Mouse (Mus musculus) CH12.LX (cell line): ENCODE data around the gene Mrpl36. TPM values are rescaled to one million over a fixed set of nuclear protein-coding genes. Genes with fewer than 3 reads are reported as not detected.

Experiments used
- DNase-seq: peaks from one replicate; pipeline ENCODE4 v3.0.0-alpha.2; 2013; ENCODE audit errors: extremely low read depth
- H3K27ac ChIP-seq: 2 replicates; pipeline ENCODE4 v1.5.1; 2012; ENCODE audit warnings: low read depth, mild to moderate bottlenecking, control low read depth, moderate library complexity; ENCODE audit not compliant: insufficient read depth
- H3K27me3 ChIP-seq: replicated peaks from 2 replicates; pipeline ENCODE3; 2012; ENCODE audit warnings: inconsistent platforms
- H3K36me3 ChIP-seq, 2 experiments: replicated peaks in 1 of 2; 2 replicates each; pipeline versions ENCODE3 to v1.6.1; 2012; ENCODE audit warnings: inconsistent platforms in 1 of 2, low read length in 1 of 2, mild to moderate bottlenecking in 1 of 2, mixed read lengths in 1 of 2, moderate library complexity in 1 of 2; ENCODE audit not compliant: control insufficient read depth in 1 of 2, insufficient read depth in 1 of 2
- H3K4me1 ChIP-seq, 2 experiments: 2 replicates each; pipeline ENCODE4 v1.6.1; 2012; ENCODE audit warnings: inconsistent platforms in 1 of 2, moderate library complexity in 1 of 2; ENCODE audit not compliant: insufficient read depth in 2 of 2, control insufficient read depth in 1 of 2
- H3K4me2 ChIP-seq: 2 replicates; pipeline ENCODE4 v1.6.1; 2012; ENCODE audit warnings: low read depth, mild to moderate bottlenecking, control low read depth; ENCODE audit not compliant: poor library complexity, insufficient read depth, severe bottlenecking
- H3K4me3 ChIP-seq, 3 experiments: fragments of 150-350 bp in 1 of 3; sonication (generic) in 1 of 3; replicated peaks in 1 of 3; 2 replicates each; pipeline versions ENCODE3 to v1.5.1; 2011 to 2012; ENCODE audit warnings: low read depth in 2 of 3, low read length in 2 of 3, mild to moderate bottlenecking in 2 of 3, moderate library complexity in 2 of 3, control low read depth in 1 of 3, improper control_type of control experiment in 1 of 3, inconsistent platforms in 1 of 3, mixed read lengths in 1 of 3; ENCODE audit not compliant: poor library complexity in 1 of 3
- H3K79me2 ChIP-seq: replicated peaks from 2 replicates; pipeline ENCODE4 v1.6.1; 2012; ENCODE audit warnings: mild to moderate bottlenecking, moderate library complexity; ENCODE audit not compliant: control insufficient read depth, poor library complexity, insufficient read depth, severe bottlenecking; ENCODE audit errors: extremely low read depth
- H3K9ac ChIP-seq: 2 replicates; pipeline ENCODE4 v1.6.1; 2012; ENCODE audit warnings: low read depth, mild to moderate bottlenecking, control low read depth, moderate library complexity; ENCODE audit not compliant: insufficient read depth
- H3K9me3 ChIP-seq: replicated peaks from 2 replicates; pipeline ENCODE3; 2012; ENCODE audit warnings: low read length, inconsistent platforms, mixed read lengths
- BHLHE40 ChIP-seq: IDR thresholded peaks from 2 replicates; pipeline ENCODE4 v1.6.1; 2011; ENCODE audit warnings: mild to moderate bottlenecking, low read depth, low read length, improper control_type of control experiment
- CHD1 ChIP-seq: IDR thresholded peaks from 2 replicates; pipeline ENCODE4 v1.6.1; 2012; ENCODE audit warnings: low read depth, low read length, improper control_type of control experiment, inconsistent platforms
- ELF1 ChIP-seq: IDR thresholded peaks from 2 replicates; pipeline ENCODE4 v1.6.1; 2014; ENCODE audit warnings: low read depth, mild to moderate bottlenecking, inconsistent platforms, low read length, improper control_type of control experiment
- EP300 ChIP-seq: IDR thresholded peaks from 2 replicates; pipeline ENCODE4 v1.6.1; 2011; ENCODE audit warnings: low read length, improper control_type of control experiment
- ETS1 ChIP-seq: conservative IDR thresholded peaks from 2 replicates; pipeline ENCODE4 v1.6.1; 2012; ENCODE audit warnings: low read depth, mild to moderate bottlenecking, inconsistent platforms, low read length, improper control_type of control experiment, moderate library complexity
- GABPA ChIP-seq: IDR thresholded peaks from 2 replicates; pipeline ENCODE4 v1.6.1; 2012; ENCODE audit warnings: low read depth, low read length, improper control_type of control experiment, inconsistent platforms; ENCODE audit not compliant: insufficient replicate concordance
- IRF4 ChIP-seq: IDR thresholded peaks from 2 replicates; pipeline ENCODE4 v1.6.1; 2014; ENCODE audit warnings: low read depth, mild to moderate bottlenecking, inconsistent platforms, low read length, improper control_type of control experiment
- JUN ChIP-seq: IDR thresholded peaks from 2 replicates; pipeline ENCODE4 v1.6.1; 2011; ENCODE audit warnings: low read depth, mild to moderate bottlenecking, low read length, improper control_type of control experiment, moderate library complexity; ENCODE audit not compliant: insufficient read depth
- JUND ChIP-seq: conservative IDR thresholded peaks from 2 replicates; pipeline ENCODE4 v1.6.1; 2011; ENCODE audit warnings: low read depth, low read length, improper control_type of control experiment
- MEF2A ChIP-seq: IDR thresholded peaks from 2 replicates; pipeline ENCODE4 v1.6.1; 2014; ENCODE audit warnings: low read depth, mild to moderate bottlenecking, inconsistent platforms, low read length, improper control_type of control experiment, borderline replicate concordance
- MXI1 ChIP-seq: IDR thresholded peaks from 2 replicates; pipeline ENCODE4 v1.6.1; 2011; ENCODE audit warnings: mild to moderate bottlenecking, low read depth, low read length, improper control_type of control experiment
- MYC ChIP-seq: IDR thresholded peaks from 2 replicates; pipeline ENCODE4 v1.6.1; 2011; ENCODE audit warnings: low read depth, mild to moderate bottlenecking, improper control_type of control experiment, low read length
- NELFE ChIP-seq: IDR thresholded peaks from 2 replicates; pipeline ENCODE4 v1.6.1; 2011; ENCODE audit warnings: low read depth, low read length, improper control_type of control experiment
- NRF1 ChIP-seq: IDR thresholded peaks from 2 replicates; pipeline ENCODE4 v1.6.1; 2014; ENCODE audit warnings: low read depth, mild to moderate bottlenecking, inconsistent platforms, low read length, improper control_type of control experiment, moderate library complexity
- PAX5 ChIP-seq: IDR thresholded peaks from 2 replicates; pipeline ENCODE4 v1.6.1; 2012; ENCODE audit warnings: low read length, inconsistent platforms, mixed read lengths
- RAD21 ChIP-seq: IDR thresholded peaks from 2 replicates; pipeline ENCODE4 v1.6.1; 2011; ENCODE audit warnings: low read depth, mild to moderate bottlenecking, low read length, improper control_type of control experiment, moderate library complexity
- RCOR1 ChIP-seq: conservative IDR thresholded peaks from 2 replicates; pipeline ENCODE4 v1.6.1; 2012; ENCODE audit warnings: low read depth, mild to moderate bottlenecking, inconsistent platforms, low read length, improper control_type of control experiment
- TBP ChIP-seq: conservative IDR thresholded peaks from 2 replicates; pipeline ENCODE4 v1.6.1; 2011; ENCODE audit warnings: low read depth, low read length, improper control_type of control experiment
- TCF12 ChIP-seq: IDR thresholded peaks from 2 replicates; pipeline ENCODE4 v1.6.1; 2014; ENCODE audit warnings: low read depth, mild to moderate bottlenecking, inconsistent platforms, low read length, improper control_type of control experiment
- USF2 ChIP-seq: conservative IDR thresholded peaks from 2 replicates; pipeline ENCODE4 v1.6.1; 2011; ENCODE audit warnings: low read depth, low read length, improper control_type of control experiment
- ZC3H11A ChIP-seq: IDR thresholded peaks from 2 replicates; pipeline ENCODE4 v1.6.1; 2012; ENCODE audit warnings: low read depth, mild to moderate bottlenecking, inconsistent platforms, low read length, improper control_type of control experiment
- ZNF384 ChIP-seq: IDR thresholded peaks from 2 replicates; pipeline ENCODE4 v1.6.1; 2012; ENCODE audit warnings: low read depth, low read length, improper control_type of control experiment, inconsistent platforms
- dilution Hi-C: fragments of 300-500 bp; cut with MboI; formaldehyde crosslinking; loops from 2 replicates; pipeline ENCODE4 v1.14.3; 2020; ENCODE audit warnings: low sequenced_read_pairs; ENCODE audit not compliant: extremely low pct_unique_long_range_greater_than_20kb, extremely low pct_ligation_motif_present
- in situ Hi-C: fragments of 300-500 bp; cut with MboI; formaldehyde crosslinking; loops from 3 replicates; pipeline ENCODE4 v1.14.3; 2019; ENCODE audit warnings: low sequenced_read_pairs, low pct_ligation_motif_present, low pct_unique_long_range_greater_than_20kb, mixed read lengths
- polyA plus RNA-seq: library from polyadenylated mRNA; unstranded; fragments of >175 nt; gene quantifications from 2 replicates; pipeline ENCODE4 v1.2.1, GENCODE M21; 2012; ENCODE audit warnings: low read depth; ENCODE audit not compliant: insufficient read length
- total RNA-seq, 2 experiments: library from RNA; depleted of rRNA; stranded (reverse); fragments of 300-350 nt in 1 of 2; fragments of >200 nt in 1 of 2; gene quantifications; 2 replicates each; pipeline ENCODE4 v1.2.3; 2012 to 2014

The Mrpl36 gene
- total and polyA plus RNA-seq, 3 experiments, result 102 to 220 (median 133) TPM

GRCm38 (mm10) chr13:73298717-73299116, 29.6 kb upstream of the Mrpl36 start:
- dilution Hi-C loops (no loop called here), in situ Hi-C loops (no loop called here)

GRCm38 (mm10) chr13:73299322-73299721, 29.0 kb upstream of the Mrpl36 start:
- H3K9ac ChIP-seq, result no peak overlapping the region
- no peaks in the 10 kb centered on the region for H3K9me3 ChIP-seq
- H3K36me3 ChIP-seq, result no peaks in the 10 kb centered on the region
- H3K27me3 ChIP-seq, result no peaks in the 10 kb centered on the region
- in situ Hi-C loops, result no loop called here
- DNase-seq, result no peak
- H3K4me3 ChIP-seq, result no peak overlapping the region
- TF ChIP-seq ELF1, result no peak
- no peak for TF ChIP-seq MEF2A
- TF ChIP-seq MXI1, result no peak
- no peak for TF ChIP-seq TCF12
- H3K4me1 ChIP-seq, result peaks cover 0 to 15% of the 10 kb centered on the region in 2 experiments; a peak in 2 of 4 replicates
- no peaks in the 10 kb centered on the region for H3K79me2 ChIP-seq
- no peak overlapping the region for H3K27ac ChIP-seq
- dilution Hi-C loops, result no loop called here
- H3K4me2 ChIP-seq, result no peak overlapping the region

More at GRCm38 (mm10) chr13:73298717-73299116, 29.6 kb upstream of the Mrpl36 start:
- no peak for DNase-seq
- H3K9ac ChIP-seq, result no peak overlapping the region
- H3K27ac ChIP-seq, result no peak overlapping the region
- no peaks in the 10 kb centered on the region for H3K36me3 ChIP-seq
- no peak overlapping the region for H3K4me3 ChIP-seq
- no peak overlapping the region for H3K4me2 ChIP-seq
- TF ChIP-seq NELFE, result no peak
- no peak for TF ChIP-seq RCOR1
- TF ChIP-seq EP300, result no peak
- no peak for TF ChIP-seq GABPA
- TF ChIP-seq TBP, result no peak
- TF ChIP-seq NRF1, result no peak
- TF ChIP-seq ZNF384, result no peak
- TF ChIP-seq BHLHE40, result no peak
- TF ChIP-seq RAD21, result no peak
- no peak for TF ChIP-seq JUN
- no peak for TF ChIP-seq ETS1
- TF ChIP-seq IRF4, result no peak
- no peak for TF ChIP-seq USF2
- no peak for TF ChIP-seq CHD1
- TF ChIP-seq PAX5, result no peak
- TF ChIP-seq ZC3H11A, result no peak
- TF ChIP-seq JUND, result no peak
- TF ChIP-seq MYC, result no peak
- peaks cover 0 to 10% of the 10 kb centered on the region in 2 experiments; a peak in 2 of 4 replicates for H3K4me1 ChIP-seq
- no peaks in the 10 kb centered on the region for H3K9me3 ChIP-seq
- no peaks in the 10 kb centered on the region for H3K79me2 ChIP-seq
- H3K27me3 ChIP-seq, result no peaks in the 10 kb centered on the region
